Mouse (Mus musculus): ENCODE data around the gene Tbc1d16. TPM values are rescaled to one million over a fixed set of nuclear protein-coding genes. Genes with fewer than 3 reads are reported as not detected.

Gene Tbc1d16
- polyA plus RNA-seq, 1 experiment, result 1.2 TPM

GRCm38 (mm10) chr11:119098202-119098601 is 130.1 kb downstream of the Tbc1d16 start:
- Histone ChIP-seq H3K27ac (ENCODE audit: control insufficient read depth, insufficient read depth, low read depth, low read length, poor library complexity) (no peak overlapping the region), H3K4me1 (ENCODE audit: control insufficient read depth, insufficient read depth, low read length) (peaks cover 1% of the 10 kb centered on the region; the same call in 1 of the 2 replicates), H3K4me3 (replicated peaks; ENCODE audit: control insufficient read depth, low read depth, low read length) (no peak overlapping the region)
- no peak for TF ChIP-seq CTCF (IDR thresholded peaks at IDR 0.05; ENCODE audit: control insufficient read depth, insufficient read depth, low read length)
- no peak for TF ChIP-seq POLR2A (IDR thresholded peaks at IDR 0.05; ENCODE audit: borderline replicate concordance, control insufficient read depth, low read depth, low read length)
- WGBS, result 66% methylated on average over 4 of the region's 4 CpGs

GRCm38 (mm10) chr11:119095441-119095840 is 132.9 kb downstream of the Tbc1d16 start:
- no peak for TF ChIP-seq POLR2A (IDR thresholded peaks at IDR 0.05; ENCODE audit: borderline replicate concordance, control insufficient read depth, low read depth, low read length)
- TF ChIP-seq CTCF (IDR thresholded peaks at IDR 0.05; ENCODE audit: control insufficient read depth, insufficient read depth, low read length), result no peak
- H3K27ac ChIP-seq (ENCODE audit: control insufficient read depth, insufficient read depth, low read depth, low read length, poor library complexity), result no peak overlapping the region
- no peak overlapping the region for H3K4me3 ChIP-seq (replicated peaks; ENCODE audit: control insufficient read depth, low read depth, low read length)
- H3K4me1 ChIP-seq (ENCODE audit: control insufficient read depth, insufficient read depth, low read length), result peaks cover 1% of the 10 kb centered on the region; the same call in 1 of the 2 replicates
- 71% methylated on average over 3 of the region's 3 CpGs for WGBS

- no peak overlapping the region for H3K27ac ChIP-seq (ENCODE audit: control insufficient read depth, insufficient read depth, low read depth, low read length, poor library complexity)
- H3K4me3 ChIP-seq (replicated peaks; ENCODE audit: control insufficient read depth, low read depth, low read length), result no peak overlapping the region
- TF ChIP-seq POLR2A (IDR thresholded peaks at IDR 0.05; ENCODE audit: borderline replicate concordance, control insufficient read depth, low read depth, low read length) (no peak), CTCF (IDR thresholded peaks at IDR 0.05; ENCODE audit: control insufficient read depth, insufficient read depth, low read length) (no peak)
- 58% methylated on average over 1 of the region's 1 CpGs for WGBS
- H3K4me1 ChIP-seq (ENCODE audit: control insufficient read depth, insufficient read depth, low read length), result peaks cover 1% of the 10 kb centered on the region; the same call in 1 of the 2 replicates
Measured at GRCm38 (mm10) chr11:119093322-119093721, 135.0 kb downstream of the Tbc1d16 start.

Other genes starting within 250 kb of the Tbc1d16 start
- gene Enpp7, start 240.3 kb downstream of the Tbc1d16 start, polyA plus RNA-seq (2011; ENCODE audit: insufficient read depth, insufficient read length, low replicate concordance, missing spikeins), result not detected in 2 replicates
- gene Cbx2, start 205.5 kb downstream of the Tbc1d16 start, polyA plus RNA-seq (2011; ENCODE audit: insufficient read depth, insufficient read length, low replicate concordance, missing spikeins), result 0.34 and 2.8 TPM in 2 replicates
- 3.3 and 7.4 TPM in 2 replicates for gene Cbx8, start 187.5 kb downstream of the Tbc1d16 start, polyA plus RNA-seq (2011; ENCODE audit: insufficient read depth, insufficient read length, low replicate concordance, missing spikeins)
- 7.3 and 18.8 TPM in 2 replicates for gene Cbx4, start 142.3 kb downstream of the Tbc1d16 start, polyA plus RNA-seq (2011; ENCODE audit: insufficient read depth, insufficient read length, low replicate concordance, missing spikeins)
- 0.90 TPM in 1 of 2 replicates, not detected in the other for gene Ccdc40, start 73 bp upstream of the Tbc1d16 start, polyA plus RNA-seq (2011; ENCODE audit: insufficient read depth, insufficient read length, low replicate concordance, missing spikeins)
- gene Gaa, start 39.4 kb upstream of the Tbc1d16 start, polyA plus RNA-seq (2011; ENCODE audit: insufficient read depth, insufficient read length, low replicate concordance, missing spikeins), result 6.5 and 18.1 TPM in 2 replicates
- 144 and 147 TPM in 2 replicates for gene Eif4a3, start 71.6 kb upstream of the Tbc1d16 start, polyA plus RNA-seq (2011; ENCODE audit: insufficient read depth, insufficient read length, low replicate concordance, missing spikeins)
- not detected in 2 replicates for gene Card14, start 79.3 kb upstream of the Tbc1d16 start, polyA plus RNA-seq (2011; ENCODE audit: insufficient read depth, insufficient read length, low replicate concordance, missing spikeins)
- 5.6 and 12.0 TPM in 2 replicates for gene Sgsh, start 127.0 kb upstream of the Tbc1d16 start, polyA plus RNA-seq (2011; ENCODE audit: insufficient read depth, insufficient read length, low replicate concordance, missing spikeins)
- 3.3 and 6.2 TPM in 2 replicates for gene Slc26a11, start 127.1 kb upstream of the Tbc1d16 start, polyA plus RNA-seq (2011; ENCODE audit: insufficient read depth, insufficient read length, low replicate concordance, missing spikeins)
- 18.8 and 27.7 TPM in 2 replicates for gene Rnf213, start 164.6 kb upstream of the Tbc1d16 start, polyA plus RNA-seq (2011; ENCODE audit: insufficient read depth, insufficient read length, low replicate concordance, missing spikeins)